Mouse (Mus musculus) midbrain, postnatal 0 days (tissue): Measurements from ENCODE around the gene Wdr35. TPM values are rescaled to one million over a fixed set of nuclear protein-coding genes. Genes with fewer than 3 reads are reported as not detected.
"Not testable (repeated sequence)": the region's sequence is repeated elsewhere in the genome, so short reads cannot be mapped to it uniquely, and the experiment has no call there.

Experiments
- ATAC-seq: fragments of 200-750 bp; cut with Nextera tagmentation; 2 replicates; pipeline ENCODE4 v1.8.0; 2017; ENCODE audit warnings: moderate number of reproducible peaks, mild to moderate bottlenecking, moderate TSS enrichment, moderate library complexity; ENCODE audit not compliant: low FRiP score
- DNase-seq: peaks from one replicate; pipeline ENCODE4 v3.0.0-alpha.2; 2015; ENCODE audit warnings: low spot score
- H3K27ac ChIP-seq: fragments of 300-500 bp; sonication (generic); 2 replicates; pipeline ENCODE4 v1.5.1; 2014; ENCODE audit warnings: low read depth, mild to moderate bottlenecking, low read length, mixed read lengths
- H3K27me3 ChIP-seq: fragments of 300-500 bp; sonication (generic); 2 replicates; pipeline ENCODE4 v1.6.1; 2014; ENCODE audit warnings: low read length, control low read depth, mixed read lengths; ENCODE audit not compliant: insufficient read depth
- H3K36me3 ChIP-seq: fragments of 300-500 bp; sonication (generic); 2 replicates; pipeline ENCODE4 v1.6.1; 2014; ENCODE audit warnings: low read length, control low read depth, mixed read lengths; ENCODE audit not compliant: insufficient read depth
- H3K4me1 ChIP-seq: fragments of 300-500 bp; sonication (generic); 2 replicates; pipeline ENCODE4 v1.6.1; 2014; ENCODE audit warnings: mild to moderate bottlenecking, control low read depth, antibody characterized with exemption, low read length, mixed read lengths; ENCODE audit not compliant: insufficient read depth
- H3K4me2 ChIP-seq: fragments of 300-500 bp; sonication (generic); 2 replicates; pipeline ENCODE4 v1.6.1; 2014; ENCODE audit warnings: low read depth, mild to moderate bottlenecking, low read length, mixed read lengths; ENCODE audit not compliant: poor library complexity, severe bottlenecking
- H3K4me3 ChIP-seq: fragments of 300-500 bp; sonication (generic); 2 replicates; pipeline ENCODE4 v1.5.1; 2014; ENCODE audit warnings: low read depth, mild to moderate bottlenecking, low read length, moderate library complexity
- H3K9ac ChIP-seq: fragments of 300-500 bp; sonication (generic); replicated peaks from 2 replicates; pipeline ENCODE4 v1.6.1; 2014; ENCODE audit warnings: mild to moderate bottlenecking, low read length, moderate library complexity, mixed read lengths; ENCODE audit not compliant: poor library complexity, severe bottlenecking
- H3K9me3 ChIP-seq: fragments of 300-500 bp; sonication (generic); 2 replicates; pipeline ENCODE4 v1.6.1; 2016; ENCODE audit warnings: low read length, control low read depth
- CTCF ChIP-seq: IDR thresholded peaks from 2 replicates; pipeline ENCODE4 v1.5.1; 2016; ENCODE audit warnings: antibody characterized with exemption, mild to moderate bottlenecking
- WGBS: fragments of 180-500 bp; shearing (Covaris S2); extraction: QIAGEN DNeasy Blood & Tissue Kit; methylation state at CpG from one replicate; pipeline ENCODE4 v1.1.7; 2014; 5-methylcytosine and 5-hydroxymethylcytosine counted together
- polyA plus RNA-seq: library from polyadenylated mRNA; unstranded; fragments of >200 nt; fragmentation: Nextera tagmentation; extraction: Ambion mirVana; gene quantifications from 2 replicates; pipeline ENCODE4 v1.2.1, GENCODE M21; 2015
- total RNA-seq: library from RNA; depleted of rRNA; stranded (reverse); fragments of >200 nt; gene quantifications from 2 replicates; pipeline ENCODE4 v1.2.3, GENCODE M21; 2014

The Wdr35 gene
- total and polyA plus RNA-seq, 2 experiments from 2014 or later = 19.3 to 21.4 TPM

DNA sequence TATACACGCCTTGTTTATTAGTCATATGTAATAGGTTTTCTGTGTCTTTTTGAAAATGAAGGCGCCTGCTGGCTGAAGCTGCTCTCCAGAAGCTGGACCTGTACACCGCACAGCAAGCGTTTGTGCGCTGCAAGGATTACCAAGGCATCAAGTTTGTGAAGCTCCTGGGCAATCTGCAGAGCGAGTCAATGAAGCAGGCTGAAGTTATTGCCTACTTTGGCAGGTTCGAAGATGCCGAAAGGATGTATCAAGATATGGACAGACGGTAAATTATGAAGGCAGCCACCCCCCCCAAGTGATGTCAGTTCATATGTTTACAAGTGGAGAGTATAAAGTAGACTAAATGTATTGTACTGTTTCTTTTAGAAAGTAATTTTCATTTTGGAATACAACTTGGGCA, 42.7 kb downstream of the Wdr35 start:
- no peak for DNase-seq
- 93% methylated on average over 9 of the region's 9 CpGs for WGBS
- Histone ChIP-seq H3K4me1 (no peaks in the 10 kb centered on the region), H3K4me2 (no peak overlapping the region), H3K36me3 (peaks cover 13% of the 10 kb centered on the region; the same call in 1 of the 2 replicates), H3K4me3 (no peak overlapping the region), H3K9ac (no peak overlapping the region), H3K27ac (no peak overlapping the region), H3K9me3 (no peaks in the 10 kb centered on the region), H3K27me3 (no peaks in the 10 kb centered on the region)
- no peak for ATAC-seq
- TF ChIP-seq CTCF = no peak

- ATAC-seq = no peak
- WGBS = 96% methylated on average over 8 of the region's 8 CpGs
Observed at GRCm38 (mm10) chr12:9020431-9020830, 46.7 kb downstream of the Wdr35 start.

DNA sequence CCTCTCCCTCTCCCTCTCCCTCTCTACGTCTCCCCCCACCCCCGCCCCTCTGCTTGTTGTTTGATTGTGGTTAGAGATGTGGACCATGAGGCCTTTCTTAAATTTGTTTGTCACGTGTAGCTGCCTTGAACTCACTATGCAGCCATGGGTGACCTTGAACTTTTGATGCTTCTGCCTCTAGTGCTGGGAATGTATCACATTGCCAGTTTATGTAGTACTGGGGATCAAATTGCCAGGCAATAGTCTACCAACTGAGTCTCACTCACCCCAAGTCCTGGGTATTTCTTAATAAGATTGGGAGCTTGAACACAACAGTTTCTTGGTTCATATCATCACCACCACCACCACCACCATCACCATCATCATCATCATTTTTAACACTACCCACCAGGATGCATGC, 47.3 kb downstream of the Wdr35 start:
- no peaks in the 10 kb centered on the region for H3K4me1 ChIP-seq
- 87% methylated on average over 3 of the region's 3 CpGs for WGBS
- no peak for ATAC-seq
- H3K9ac ChIP-seq = no peak overlapping the region
- H3K27ac ChIP-seq = no peak overlapping the region
- H3K4me2 ChIP-seq = no peak overlapping the region
- H3K4me3 ChIP-seq = no peak overlapping the region
- H3K36me3 ChIP-seq = peaks cover 28% of the 10 kb centered on the region
- H3K9me3 ChIP-seq = no peaks in the 10 kb centered on the region
- DNase-seq = no peak
- no peaks in the 10 kb centered on the region for H3K27me3 ChIP-seq
- TF ChIP-seq CTCF = no peak

More at GRCm38 (mm10) chr12:9020431-9020830, 46.7 kb downstream of the Wdr35 start:
- Histone ChIP-seq H3K36me3 (peaks cover 24% of the 10 kb centered on the region), H3K9me3 (no peaks in the 10 kb centered on the region), H3K4me3 (no peak overlapping the region), H3K27me3 (no peaks in the 10 kb centered on the region), H3K4me2 (no peak overlapping the region), H3K27ac (no peak overlapping the region), H3K4me1 (no peaks in the 10 kb centered on the region), H3K9ac (no peak overlapping the region)
- DNase-seq = no peak
- no peak for TF ChIP-seq CTCF

DNA sequence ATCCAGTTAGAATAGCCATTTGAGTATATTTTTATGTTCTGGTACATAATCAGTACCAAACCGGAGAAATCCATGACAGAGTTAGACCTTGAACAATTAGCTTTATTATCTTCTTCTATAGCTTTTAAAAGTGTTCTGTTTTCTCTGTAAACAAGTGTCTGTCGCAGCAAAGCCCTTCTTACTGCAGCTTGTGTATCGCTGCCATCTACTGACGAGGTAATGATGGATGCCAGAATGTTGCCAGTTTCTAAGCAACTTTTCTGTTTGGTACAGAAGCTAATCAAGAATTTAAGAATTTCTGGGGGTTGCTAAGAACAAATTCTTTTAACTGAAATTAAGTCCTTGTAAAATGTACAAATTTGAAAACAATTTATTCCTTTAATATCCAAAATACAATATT, 49.3 kb downstream of the Wdr35 start:
- H3K36me3 ChIP-seq = peaks cover 25% of the 10 kb centered on the region
- peak; percentile 53 for TF ChIP-seq CTCF
- no peak overlapping the region for H3K9ac ChIP-seq
- no peak overlapping the region for H3K27ac ChIP-seq
- no peaks in the 10 kb centered on the region for H3K9me3 ChIP-seq
- DNase-seq (no peak), ATAC-seq (no peak)
- WGBS = 75% methylated on average over 4 of the region's 4 CpGs
- no peaks in the 10 kb centered on the region for H3K4me1 ChIP-seq
- H3K27me3 ChIP-seq = no peaks in the 10 kb centered on the region
- no peak overlapping the region for H3K4me3 ChIP-seq
- H3K4me2 ChIP-seq = no peak overlapping the region

GRCm38 (mm10) chr12:9024071-9024470, 50.4 kb downstream of the Wdr35 start:
- Histone ChIP-seq H3K4me1 (no peaks in the 10 kb centered on the region), H3K9me3 (no peaks in the 10 kb centered on the region), H3K36me3 (peaks cover 27% of the 10 kb centered on the region), H3K4me3 (no peak overlapping the region), H3K27me3 (no peaks in the 10 kb centered on the region), H3K4me2 (no peak overlapping the region), H3K9ac (no peak overlapping the region), H3K27ac (no peak overlapping the region)
- TF ChIP-seq CTCF = no peak
- 95% methylated on average over 14 of the region's 14 CpGs for WGBS
- ATAC-seq (no peak), DNase-seq (no peak)

- Histone ChIP-seq H3K27me3 (no peaks in the 10 kb centered on the region), H3K9me3 (no peaks in the 10 kb centered on the region), H3K4me1 (no peaks in the 10 kb centered on the region), H3K4me2 (no peak overlapping the region), H3K36me3 (peaks cover 27% of the 10 kb centered on the region), H3K9ac (no peak overlapping the region), H3K27ac (no peak overlapping the region), H3K4me3 (no peak overlapping the region)
- no peak for DNase-seq
- no peak for TF ChIP-seq CTCF
- no peak for ATAC-seq
- WGBS = 88% methylated on average over 13 of the region's 13 CpGs
Observed at GRCm38 (mm10) chr12:9024736-9025135, 51.0 kb downstream of the Wdr35 start.

- Histone ChIP-seq H3K9ac (no peak overlapping the region), H3K4me3 (no peak overlapping the region), H3K4me1 (no peaks in the 10 kb centered on the region), H3K4me2 (no peak overlapping the region), H3K36me3 (peaks cover 25% of the 10 kb centered on the region), H3K27me3 (no peaks in the 10 kb centered on the region), H3K9me3 (no peaks in the 10 kb centered on the region), H3K27ac (no peak overlapping the region)
- ATAC-seq (no peak), DNase-seq (no peak)
- no peak for TF ChIP-seq CTCF
Observed at GRCm38 (mm10) chr12:9026843-9027242, 53.2 kb downstream of the Wdr35 start.

GRCm38 (mm10) chr12:9028816-9029215, 55.1 kb downstream of the Wdr35 start:
- WGBS = 92% methylated on average over 7 of the region's 7 CpGs
- H3K27ac ChIP-seq, H3K9me3 ChIP-seq, H3K4me1 ChIP-seq, H3K4me3 ChIP-seq, H3K9ac ChIP-seq, DNase-seq, H3K27me3 ChIP-seq, ATAC-seq, H3K4me2 ChIP-seq: not testable (repeated sequence)
- H3K36me3 ChIP-seq = peaks cover 25% of the 10 kb centered on the region
